Mouse (Mus musculus) midbrain, embryonic 12.5 days (tissue): ENCODE measurements around the gene Defb23. TPM values are rescaled to one million over a fixed set of nuclear protein-coding genes. Genes with fewer than 3 reads are reported as not detected.

ENCODE experiments used
- ATAC-seq: fragments of 200-750 bp; cut with Nextera tagmentation; 2 replicates; pipeline ENCODE4 v1.8.0; 2017; ENCODE audit warnings: low read depth, moderate TSS enrichment, moderate library complexity; ENCODE audit not compliant: low FRiP score
- H3K27ac ChIP-seq: fragments of 300-500 bp; sonication (generic); replicated peaks from 2 replicates; pipeline ENCODE4 v1.5.1; 2016; ENCODE audit warnings: mild to moderate bottlenecking
- H3K27me3 ChIP-seq: fragments of 300-500 bp; sonication (generic); 2 replicates; pipeline ENCODE4 v1.6.1; 2016; ENCODE audit warnings: mild to moderate bottlenecking
- H3K36me3 ChIP-seq: fragments of 300-500 bp; sonication (generic); 2 replicates; pipeline ENCODE4 v1.6.1; 2016
- H3K4me1 ChIP-seq: fragments of 300-500 bp; sonication (generic); 2 replicates; pipeline ENCODE4 v1.6.1; 2016
- H3K4me2 ChIP-seq: fragments of 300-500 bp; sonication (generic); replicated peaks from 2 replicates; pipeline ENCODE4 v1.6.1; 2016; ENCODE audit warnings: mild to moderate bottlenecking, moderate library complexity
- H3K4me3 ChIP-seq: fragments of 300-500 bp; sonication (generic); 2 replicates; pipeline ENCODE4 v1.5.1; 2016; ENCODE audit warnings: mild to moderate bottlenecking
- H3K9ac ChIP-seq: fragments of 300-500 bp; sonication (generic); replicated peaks from 2 replicates; pipeline ENCODE4 v1.6.1; 2016; ENCODE audit warnings: mild to moderate bottlenecking, moderate library complexity
- H3K9me3 ChIP-seq: fragments of 300-500 bp; sonication (generic); 2 replicates; pipeline ENCODE4 v1.6.1; 2016; ENCODE audit warnings: mild to moderate bottlenecking
- WGBS: fragments of 180-500 bp; shearing (Covaris S2); methylation state at CpG from one replicate; pipeline ENCODE4 v1.1.7; 2016; 5-methylcytosine and 5-hydroxymethylcytosine counted together
- polyA plus RNA-seq: library from polyadenylated mRNA; unstranded; fragments of >200 nt; fragmentation: Nextera tagmentation; extraction: Ambion mirVana; gene quantifications from 2 replicates; pipeline ENCODE4 v1.2.1, GENCODE M21; 2016

The Defb23 gene
- polyA plus RNA-seq: not detected in 2 replicates

DNA sequence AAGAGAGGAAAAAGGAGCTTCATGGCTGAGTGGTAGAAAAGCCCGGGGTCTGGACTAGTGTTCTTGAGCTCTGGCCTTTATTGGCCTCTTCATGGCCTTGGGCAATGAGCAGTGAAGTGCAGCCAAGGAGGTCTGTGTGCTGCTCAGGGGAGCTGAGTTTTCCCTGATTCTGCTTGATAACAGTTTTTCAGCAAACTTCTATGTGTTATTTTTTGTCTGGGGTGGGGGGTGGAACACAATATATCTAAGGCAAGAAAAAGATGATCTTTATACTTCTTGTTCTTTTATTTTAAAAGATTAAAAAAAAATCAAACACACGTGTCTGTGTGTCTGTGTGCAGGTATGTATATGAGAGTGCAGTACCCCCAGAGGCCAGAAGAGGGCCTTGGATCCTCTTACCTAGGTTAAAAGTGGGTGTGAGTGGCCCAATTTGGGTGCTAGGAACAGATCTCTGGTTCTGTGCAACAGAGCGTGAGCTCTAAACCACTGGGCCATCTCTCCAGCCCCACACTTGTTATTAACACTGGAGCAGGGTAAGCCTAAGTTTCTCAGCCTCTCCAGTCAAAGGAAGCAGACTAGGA lies at the start of gene Defb23:
Gene Defb23 (minus strand): TSS at position 51 of the 581 bp plus-strand sequence.
- Histone ChIP-seq H3K36me3 (no peaks in the 10 kb centered on the region), H3K27ac (no peak within 1 kb of the TSS), H3K4me2 (no peak within 1 kb of the TSS), H3K27me3 (no peaks in the 10 kb centered on the region), H3K4me1 (no peaks in the 10 kb centered on the region), H3K9ac (no peak within 1 kb of the TSS), H3K4me3 (no peak within 1 kb of the TSS), H3K9me3 (no peaks in the 10 kb centered on the region)
- ATAC-seq: no peak
- WGBS: 86% methylated on average over 3 of the region's 3 CpGs

- ATAC-seq: no peak
- Histone ChIP-seq H3K27ac (no peak within 1 kb of the TSS), H3K4me3 (no peak within 1 kb of the TSS), H3K9ac (no peak within 1 kb of the TSS), H3K9me3 (no peaks in the 10 kb centered on the region), H3K27me3 (no peaks in the 10 kb centered on the region), H3K4me2 (no peak within 1 kb of the TSS), H3K36me3 (no peaks in the 10 kb centered on the region), H3K4me1 (no peaks in the 10 kb centered on the region)
- WGBS: 71% methylated on average over 1 of the region's 1 CpGs
Observed at GRCm38 (mm10) chr2:152511592-152511991, 47.2 kb upstream of the Defb23 start, which contains the start of gene Defb26. Defb26 (minus strand) TSS chr2:152511692.

DNA sequence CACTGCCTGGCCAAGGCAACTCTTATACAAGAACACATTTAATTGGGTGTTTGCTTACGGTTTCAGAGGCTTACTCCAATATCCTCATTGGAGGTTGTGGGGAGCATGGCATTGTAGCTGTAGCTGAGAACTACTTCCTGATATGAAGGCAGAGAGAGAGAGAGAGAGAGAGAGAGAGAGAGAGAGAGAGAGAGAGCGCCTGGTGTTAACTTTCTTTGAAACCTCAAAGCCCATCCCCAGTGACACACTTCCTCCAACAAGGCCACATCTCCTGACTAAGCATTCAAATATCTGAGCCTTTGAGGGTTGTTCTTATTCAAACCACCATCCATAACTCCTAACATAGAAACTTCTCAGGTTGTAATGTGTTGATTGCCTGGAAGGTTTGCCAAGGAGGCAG lies 39.5 kb upstream of the Defb23 start:
- ATAC-seq: no peak
- H3K27ac ChIP-seq: no peak overlapping the region
- no peaks in the 10 kb centered on the region for H3K9me3 ChIP-seq
- H3K4me3 ChIP-seq: no peak overlapping the region
- no peak overlapping the region for H3K9ac ChIP-seq
- H3K4me1 ChIP-seq: no peaks in the 10 kb centered on the region
- no peaks in the 10 kb centered on the region for H3K27me3 ChIP-seq
- no peak overlapping the region for H3K4me2 ChIP-seq
- H3K36me3 ChIP-seq: no peaks in the 10 kb centered on the region
- WGBS: 81% methylated on average over 2 of the region's 2 CpGs

- no peak for ATAC-seq
- Histone ChIP-seq H3K4me3 (no peak overlapping the region), H3K36me3 (no peaks in the 10 kb centered on the region), H3K4me1 (no peaks in the 10 kb centered on the region), H3K27ac (no peak overlapping the region), H3K9ac (no peak overlapping the region), H3K27me3 (no peaks in the 10 kb centered on the region), H3K9me3 (no peaks in the 10 kb centered on the region), H3K4me2 (no peak overlapping the region)
- 74% methylated on average over 6 of the region's 6 CpGs for WGBS
Observed at GRCm38 (mm10) chr2:152500863-152501229, 36.4 kb upstream of the Defb23 start.

- Histone ChIP-seq H3K27ac (no peak overlapping the region), H3K9ac (no peak overlapping the region), H3K4me3 (no peak overlapping the region), H3K36me3 (no peaks in the 10 kb centered on the region), H3K4me1 (no peaks in the 10 kb centered on the region), H3K4me2 (no peak overlapping the region), H3K27me3 (no peaks in the 10 kb centered on the region), H3K9me3 (no peaks in the 10 kb centered on the region)
- no peak for ATAC-seq
- 79% methylated on average over 7 of the region's 7 CpGs for WGBS
Observed at GRCm38 (mm10) chr2:152500204-152500862, 35.9 kb upstream of the Defb23 start.

DNA sequence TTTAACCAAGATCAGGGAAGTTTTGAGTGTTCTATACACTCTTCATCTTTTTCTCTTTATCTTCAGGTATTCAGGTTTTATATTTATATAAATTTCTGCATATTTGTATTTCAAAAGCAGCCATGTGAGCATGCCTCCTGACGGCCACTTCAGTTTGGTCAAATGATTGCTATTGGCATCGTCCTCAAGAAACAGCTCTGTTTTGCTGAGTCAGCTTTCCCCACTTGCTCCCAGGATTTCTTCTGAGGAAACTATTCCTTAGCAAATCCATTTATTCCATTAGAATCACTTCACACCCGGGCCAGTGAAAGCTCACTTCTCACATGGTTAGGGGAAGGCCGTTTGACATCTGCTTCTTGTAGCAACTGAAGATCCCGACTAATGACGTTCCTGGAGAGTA lies 33.6 kb upstream of the Defb23 start:
- no peak for ATAC-seq
- no peaks in the 10 kb centered on the region for H3K4me1 ChIP-seq
- no peaks in the 10 kb centered on the region for H3K36me3 ChIP-seq
- 82% methylated on average over 6 of the region's 6 CpGs for WGBS
- H3K4me3 ChIP-seq: no peak overlapping the region
- H3K9ac ChIP-seq: no peak overlapping the region
- H3K27ac ChIP-seq: no peak overlapping the region
- no peak overlapping the region for H3K4me2 ChIP-seq
- no peaks in the 10 kb centered on the region for H3K9me3 ChIP-seq
- H3K27me3 ChIP-seq: no peaks in the 10 kb centered on the region

- Histone ChIP-seq H3K9me3 (no peaks in the 10 kb centered on the region), H3K27ac (no peak overlapping the region), H3K36me3 (no peaks in the 10 kb centered on the region), H3K4me3 (no peak overlapping the region), H3K4me2 (no peak overlapping the region), H3K27me3 (no peaks in the 10 kb centered on the region), H3K9ac (no peak overlapping the region), H3K4me1 (no peaks in the 10 kb centered on the region)
- no peak for ATAC-seq
- 72% methylated on average over 6 of the region's 6 CpGs for WGBS
Observed at GRCm38 (mm10) chr2:152493151-152493550, 28.7 kb upstream of the Defb23 start.

DNA sequence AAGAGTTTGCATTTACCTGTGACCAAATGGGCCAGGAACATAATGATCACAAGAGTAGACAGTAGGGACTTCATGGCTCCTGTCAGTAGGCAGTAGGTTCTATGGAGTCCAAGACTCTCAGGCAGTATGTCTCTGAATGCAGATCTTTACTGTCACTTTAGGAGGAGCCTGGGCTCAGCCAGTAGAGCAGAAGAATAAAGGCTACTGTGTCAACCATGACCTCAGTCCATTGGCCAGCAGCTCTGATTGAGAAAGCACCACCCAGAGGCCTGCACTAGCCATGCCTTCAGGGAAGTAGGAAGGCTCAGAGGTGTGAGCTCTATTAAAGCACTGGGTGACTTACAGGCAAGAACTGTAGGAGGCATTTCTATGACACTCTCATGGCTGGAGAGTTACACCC lies 25.6 kb upstream of the Defb23 start, which contains the start of gene Defb22:
Gene Defb22 (minus strand): TSS at position 101 of the 400 bp plus-strand sequence.
- Histone ChIP-seq H3K4me1 (no peaks in the 10 kb centered on the region), H3K27ac (no peak within 1 kb of the TSS), H3K9me3 (no peaks in the 10 kb centered on the region), H3K4me2 (no peak within 1 kb of the TSS), H3K27me3 (no peaks in the 10 kb centered on the region), H3K4me3 (no peak within 1 kb of the TSS), H3K9ac (no peak within 1 kb of the TSS), H3K36me3 (no peaks in the 10 kb centered on the region)
- ATAC-seq: no peak

- no peak overlapping the region for H3K4me3 ChIP-seq
- H3K4me2 ChIP-seq: no peak overlapping the region
- no peaks in the 10 kb centered on the region for H3K9me3 ChIP-seq
- no peak overlapping the region for H3K27ac ChIP-seq
- no peak overlapping the region for H3K9ac ChIP-seq
- no peaks in the 10 kb centered on the region for H3K4me1 ChIP-seq
- 74% methylated on average over 2 of the region's 2 CpGs for whole genome bisulfite sequencing
- no peaks in the 10 kb centered on the region for H3K36me3 ChIP-seq
- ATAC-seq: no peak
- H3K27me3 ChIP-seq: no peaks in the 10 kb centered on the region
Observed at GRCm38 (mm10) chr2:152487024-152487423, 22.6 kb upstream of the Defb23 start.

GRCm38 (mm10) chr2:152481726-152482125 lies 17.3 kb upstream of the Defb23 start:
- WGBS: 90% methylated on average over 7 of the region's 7 CpGs
- H3K4me1 ChIP-seq: no peaks in the 10 kb centered on the region
- no peaks in the 10 kb centered on the region for H3K27me3 ChIP-seq
- H3K36me3 ChIP-seq: no peaks in the 10 kb centered on the region
- no peak overlapping the region for H3K4me2 ChIP-seq
- ATAC-seq: no peak
- H3K9ac ChIP-seq: no peak overlapping the region
- no peak overlapping the region for H3K27ac ChIP-seq
- no peak overlapping the region for H3K4me3 ChIP-seq
- H3K9me3 ChIP-seq: no peaks in the 10 kb centered on the region

- ATAC-seq: no peak
- 76% methylated on average over 3 of the region's 3 CpGs for WGBS
Observed at GRCm38 (mm10) chr2:152480881-152481280, 16.5 kb upstream of the Defb23 start.

GRCm38 (mm10) chr2:152476763-152477162 lies 12.3 kb upstream of the Defb23 start, which contains the start of gene Defb20:
Defb20 (plus strand) TSS chr2:152477063.
- Histone ChIP-seq H3K4me3 (no peak within 1 kb of the TSS), H3K9ac (no peak within 1 kb of the TSS), H3K4me2 (no peak within 1 kb of the TSS), H3K4me1 (no peaks in the 10 kb centered on the region), H3K36me3 (no peaks in the 10 kb centered on the region), H3K9me3 (no peaks in the 10 kb centered on the region), H3K27ac (no peak within 1 kb of the TSS), H3K27me3 (no peaks in the 10 kb centered on the region)
- ATAC-seq: no peak
- WGBS: 70% methylated on average over 2 of the region's 2 CpGs

More at GRCm38 (mm10) chr2:152480881-152481280, 16.5 kb upstream of the Defb23 start:
- H3K9me3 ChIP-seq: no peaks in the 10 kb centered on the region
- H3K9ac ChIP-seq: no peak overlapping the region
- H3K4me2 ChIP-seq: no peak overlapping the region
- no peaks in the 10 kb centered on the region for H3K27me3 ChIP-seq
- H3K27ac ChIP-seq: no peak overlapping the region
- no peaks in the 10 kb centered on the region for H3K4me1 ChIP-seq
- H3K4me3 ChIP-seq: no peak overlapping the region
- H3K36me3 ChIP-seq: no peaks in the 10 kb centered on the region
